Mouse (Mus musculus) liver, embryonic 11.5 days (tissue): ENCODE measurements at regions not wholly inside any gene's neighbourhood (a gene's known extent, or its start where the extent isn't known, plus 50 kb on each side); places are given as distances from the start of the nearest gene placed in this dataset.
A peak's percentile ranks its signal among the peaks of the same experiment; 100 is the strongest.

Experiments
- ATAC-seq: fragments of 200-750 bp; cut with Nextera tagmentation; replicated peaks from 2 replicates; pipeline ENCODE4 v1.8.0; 2017; ENCODE audit warnings: moderate number of reproducible peaks, mild to moderate bottlenecking, moderate TSS enrichment, moderate library complexity; ENCODE audit not compliant: low FRiP score
- DNase-seq: peaks from one replicate; pipeline ENCODE4 v3.0.0-alpha.2; 2017; ENCODE audit warnings: low spot score
- H3K27ac ChIP-seq: fragments of 300-500 bp; sonication (generic); 2 replicates; pipeline ENCODE4 v1.5.1; 2014; ENCODE audit warnings: mild to moderate bottlenecking, low read depth, low read length, control low read depth
- H3K27me3 ChIP-seq: fragments of 300-500 bp; sonication (generic); replicated peaks from 2 replicates; pipeline ENCODE4 v1.6.1; 2014; ENCODE audit warnings: low read length, mixed read lengths; ENCODE audit not compliant: control insufficient read depth, insufficient read depth
- H3K36me3 ChIP-seq: fragments of 300-500 bp; sonication (generic); 2 replicates; pipeline ENCODE4 v1.6.1; 2014; ENCODE audit warnings: mild to moderate bottlenecking, low read length, moderate library complexity, mixed read lengths; ENCODE audit not compliant: control insufficient read depth, insufficient read depth
- H3K4me1 ChIP-seq: fragments of 300-500 bp; sonication (generic); replicated peaks from 2 replicates; pipeline ENCODE4 v1.6.1; 2014; ENCODE audit warnings: low read length, mixed read lengths; ENCODE audit not compliant: control insufficient read depth, insufficient read depth
- H3K4me2 ChIP-seq: fragments of 300-500 bp; sonication (generic); 2 replicates; pipeline ENCODE4 v1.6.1; 2014; ENCODE audit warnings: mild to moderate bottlenecking, control low read depth, moderate library complexity
- H3K4me3 ChIP-seq: fragments of 300-500 bp; sonication (generic); 2 replicates; pipeline ENCODE4 v1.5.1; 2014; ENCODE audit warnings: low read depth, low read length, control low read depth
- H3K9ac ChIP-seq: fragments of 300-500 bp; sonication (generic); 2 replicates; pipeline ENCODE4 v1.6.1; 2014; ENCODE audit warnings: low read depth, low read length, control low read depth
- H3K9me3 ChIP-seq: fragments of 300-500 bp; sonication (generic); 2 replicates; pipeline ENCODE4 v1.6.1; 2016; ENCODE audit warnings: low read length, inconsistent platforms, mixed read lengths; ENCODE audit not compliant: control insufficient read depth
- WGBS: fragments of 180-500 bp; shearing (Covaris S2); extraction: QIAGEN DNeasy Blood & Tissue Kit; methylation state at CpG from one replicate; pipeline ENCODE4 v1.1.7; 2014; 5-methylcytosine and 5-hydroxymethylcytosine counted together

- Histone ChIP-seq H3K4me1 (no peaks in the 10 kb centered on the region), H3K4me3 (no peak overlapping the region), H3K9me3 (no peaks in the 10 kb centered on the region), H3K36me3 (no peaks in the 10 kb centered on the region), H3K27ac (no peak overlapping the region), H3K27me3 (no peaks in the 10 kb centered on the region), H3K9ac (no peak overlapping the region), H3K4me2 (no peak overlapping the region)
- ATAC-seq (no peak), DNase-seq (no peak)
- 85% methylated on average over 13 of the region's 13 CpGs for WGBS
Observed at GRCm38 (mm10) chr3:148559752-148560460, 430.4 kb downstream of the Adgrl2 start.

GRCm38 (mm10) chr3:148558592-148559157, 431.7 kb downstream of the Adgrl2 start:
- no peaks in the 10 kb centered on the region for H3K9me3 ChIP-seq
- no peak overlapping the region for H3K4me3 ChIP-seq
- DNase-seq, result no peak
- no peak overlapping the region for H3K27ac ChIP-seq
- WGBS, result 66% methylated on average over 5 of the region's 5 CpGs
- no peak overlapping the region for H3K4me2 ChIP-seq
- no peak for ATAC-seq
- H3K4me1 ChIP-seq, result no peaks in the 10 kb centered on the region
- H3K27me3 ChIP-seq, result no peaks in the 10 kb centered on the region
- no peaks in the 10 kb centered on the region for H3K36me3 ChIP-seq
- H3K9ac ChIP-seq, result no peak overlapping the region

GRCm38 (mm10) chr3:148555324-148555723, 435.0 kb downstream of the Adgrl2 start:
- Histone ChIP-seq H3K4me3 (no peak overlapping the region), H3K9ac (no peak overlapping the region), H3K36me3 (no peaks in the 10 kb centered on the region), H3K4me2 (no peak overlapping the region), H3K4me1 (no peaks in the 10 kb centered on the region), H3K9me3 (no peaks in the 10 kb centered on the region), H3K27me3 (no peaks in the 10 kb centered on the region), H3K27ac (no peak overlapping the region)
- ATAC-seq (no peak), DNase-seq (no peak)
- WGBS, result 72% methylated on average over 8 of the region's 8 CpGs

- Histone ChIP-seq H3K27ac (no peak overlapping the region), H3K27me3 (no peaks in the 10 kb centered on the region), H3K4me2 (no peak overlapping the region), H3K4me1 (no peaks in the 10 kb centered on the region), H3K9me3 (no peaks in the 10 kb centered on the region), H3K9ac (no peak overlapping the region), H3K36me3 (no peaks in the 10 kb centered on the region), H3K4me3 (no peak overlapping the region)
- WGBS, result 89% methylated on average over 2 of the region's 2 CpGs
- no peak for DNase-seq
- no peak for ATAC-seq
Observed at GRCm38 (mm10) chr3:148550716-148551115, 439.6 kb downstream of the Adgrl2 start.

- DNase-seq (no peak), ATAC-seq (no peak)
- Histone ChIP-seq H3K4me1 (no peaks in the 10 kb centered on the region), H3K4me2 (no peak overlapping the region), H3K9me3 (no peaks in the 10 kb centered on the region), H3K27me3 (no peaks in the 10 kb centered on the region), H3K36me3 (no peaks in the 10 kb centered on the region), H3K27ac (no peak overlapping the region), H3K9ac (no peak overlapping the region), H3K4me3 (no peak overlapping the region)
- WGBS, result 63% methylated on average over 6 of the region's 6 CpGs
Observed at GRCm38 (mm10) chr3:148544929-148545328, 445.4 kb downstream of the Adgrl2 start.

GRCm38 (mm10) chr3:148542217-148542616, 448.1 kb downstream of the Adgrl2 start:
- Histone ChIP-seq H3K4me1 (no peaks in the 10 kb centered on the region), H3K9ac (no peak overlapping the region), H3K36me3 (no peaks in the 10 kb centered on the region), H3K4me3 (no peak overlapping the region), H3K4me2 (no peak overlapping the region), H3K9me3 (no peaks in the 10 kb centered on the region), H3K27me3 (no peaks in the 10 kb centered on the region), H3K27ac (no peak overlapping the region)
- WGBS, result 76% methylated on average over 5 of the region's 5 CpGs
- DNase-seq (no peak), ATAC-seq (no peak)

GRCm38 (mm10) chr3:148537669-148538271, 452.6 kb downstream of the Adgrl2 start:
- no peak overlapping the region for H3K27ac ChIP-seq
- H3K4me2 ChIP-seq, result no peak overlapping the region
- H3K9ac ChIP-seq, result no peak overlapping the region
- 72% methylated on average over 4 of the region's 4 CpGs for WGBS
- H3K27me3 ChIP-seq, result no peaks in the 10 kb centered on the region
- no peak overlapping the region for H3K4me3 ChIP-seq
- ATAC-seq (no peak), DNase-seq (no peak)
- H3K36me3 ChIP-seq, result no peaks in the 10 kb centered on the region
- no peaks in the 10 kb centered on the region for H3K9me3 ChIP-seq
- no peaks in the 10 kb centered on the region for H3K4me1 ChIP-seq

GRCm38 (mm10) chr3:148529893-148530292, 460.5 kb downstream of the Adgrl2 start:
- H3K36me3 ChIP-seq, result no peaks in the 10 kb centered on the region
- no peak for DNase-seq
- 68% methylated on average over 2 of the region's 2 CpGs for WGBS

GRCm38 (mm10) chr3:148510381-148510780, 480.0 kb downstream of the Adgrl2 start:
- WGBS, result 46% methylated on average over 5 of the region's 5 CpGs
- Histone ChIP-seq H3K27ac (no peak overlapping the region), H3K4me2 (no peak overlapping the region), H3K9me3 (no peaks in the 10 kb centered on the region), H3K9ac (no peak overlapping the region), H3K36me3 (no peaks in the 10 kb centered on the region), H3K27me3 (no peaks in the 10 kb centered on the region), H3K4me3 (no peak overlapping the region), H3K4me1 (no peaks in the 10 kb centered on the region)
- no peak for DNase-seq
- 0 out of 2 replicates have a peak, but pooled peaks have one; percentile 12 for ATAC-seq

More at GRCm38 (mm10) chr3:148529893-148530292, 460.5 kb downstream of the Adgrl2 start:
- no peak overlapping the region for H3K9ac ChIP-seq
- H3K27ac ChIP-seq, result no peak overlapping the region
- no peaks in the 10 kb centered on the region for H3K4me1 ChIP-seq
- no peaks in the 10 kb centered on the region for H3K27me3 ChIP-seq
- no peak for ATAC-seq
- no peak overlapping the region for H3K4me3 ChIP-seq
- no peaks in the 10 kb centered on the region for H3K9me3 ChIP-seq
- H3K4me2 ChIP-seq, result no peak overlapping the region
